Mouse (Mus musculus) bone marrow macrophage, adult 2 months (primary cell): ENCODE measurements around the gene Snx9.

Source experiments
- CTCF ChIP-seq: IDR thresholded peaks from 2 replicates; pipeline ENCODE4 v1.5.1; 2012; ENCODE audit warnings: low read depth, mild to moderate bottlenecking, low read length, moderate library complexity
- POLR2A ChIP-seq: IDR thresholded peaks from 2 replicates; pipeline ENCODE4 v1.6.1; 2012; ENCODE audit warnings: mild to moderate bottlenecking, low read depth, low read length, borderline replicate concordance

DNA sequence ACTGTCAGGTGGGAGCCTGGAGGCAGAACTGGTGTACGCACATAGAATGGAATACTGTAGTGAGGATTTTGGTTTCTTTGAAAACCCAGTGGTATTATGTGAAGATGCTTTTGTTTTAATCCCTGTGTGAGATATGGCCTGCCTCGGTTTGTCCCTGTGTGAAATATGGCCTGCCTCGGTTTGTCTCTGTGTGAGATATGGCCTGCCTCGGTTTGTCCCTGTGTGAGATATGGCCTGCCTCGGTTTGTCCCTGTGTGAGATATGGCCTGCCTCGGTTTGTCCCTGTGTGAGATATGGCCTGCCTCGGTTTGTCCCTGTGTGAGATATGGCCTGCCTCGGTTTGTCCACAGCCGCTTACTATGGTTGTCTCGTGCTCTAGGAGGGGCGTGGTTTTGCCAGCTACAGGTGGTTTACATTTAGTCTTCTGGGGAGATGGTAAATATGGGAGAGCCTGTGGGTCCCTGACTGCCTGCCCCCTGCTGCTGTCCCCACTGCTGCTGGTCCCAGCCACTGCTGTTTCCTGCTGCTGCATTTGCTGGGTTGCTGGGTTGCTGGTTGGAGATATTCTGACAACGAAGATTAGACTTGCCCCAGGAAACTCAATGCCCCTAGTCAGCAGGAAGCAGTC is 48.9 kb upstream of the Snx9 start:
- TF ChIP-seq CTCF, result no peak
- TF ChIP-seq POLR2A, result no peak
